Mouse (Mus musculus) kidney, postnatal 0 days (tissue): ENCODE data around the gene Foxa1. TPM values are rescaled to one million over a fixed set of nuclear protein-coding genes. Genes with fewer than 3 reads are reported as not detected.
A peak's percentile ranks its signal among the peaks of the same experiment; 100 is the strongest.

Source experiments
- ATAC-seq: fragments of 200-750 bp; cut with Nextera tagmentation; replicated peaks from 2 replicates; pipeline ENCODE4 v1.8.0; 2017; ENCODE audit warnings: low read depth, moderate number of reproducible peaks, moderate TSS enrichment, moderate library complexity; ENCODE audit not compliant: low FRiP score
- DNase-seq: peaks from one replicate; pipeline ENCODE4 v3.0.0-alpha.2; 2016; ENCODE audit warnings: low spot score
- H3K27ac ChIP-seq: fragments of 300-500 bp; sonication (generic); 2 replicates; pipeline ENCODE4 v1.5.1; 2014; ENCODE audit warnings: mild to moderate bottlenecking
- H3K27me3 ChIP-seq: fragments of 300-500 bp; sonication (generic); 2 replicates; pipeline ENCODE4 v1.6.1; 2014; ENCODE audit warnings: low read length, mixed read lengths; ENCODE audit not compliant: insufficient read depth
- H3K36me3 ChIP-seq: fragments of 300-500 bp; sonication (generic); 2 replicates; pipeline ENCODE4 v1.6.1; 2014; ENCODE audit warnings: low read length, mixed read lengths; ENCODE audit not compliant: insufficient read depth
- H3K4me1 ChIP-seq: fragments of 300-500 bp; sonication (generic); replicated peaks from 2 replicates; pipeline ENCODE4 v1.6.1; 2014; ENCODE audit warnings: antibody characterized with exemption, low read length, mixed read lengths; ENCODE audit not compliant: insufficient read depth
- H3K4me2 ChIP-seq: fragments of 300-500 bp; sonication (generic); 2 replicates; pipeline ENCODE4 v1.6.1; 2014; ENCODE audit warnings: mild to moderate bottlenecking, low read length, moderate library complexity, mixed read lengths
- H3K4me3 ChIP-seq: fragments of 300-500 bp; sonication (generic); replicated peaks from 2 replicates; pipeline ENCODE4 v1.5.1; 2014; ENCODE audit warnings: low read depth, low read length
- H3K9ac ChIP-seq: fragments of 300-500 bp; sonication (generic); 2 replicates; pipeline ENCODE4 v1.6.1; 2014; ENCODE audit warnings: low read depth, low read length
- H3K9me3 ChIP-seq: fragments of 300-500 bp; sonication (generic); replicated peaks from 2 replicates; pipeline ENCODE4 v1.6.1; 2016; ENCODE audit warnings: low read length, inconsistent platforms, mixed read lengths
- CTCF ChIP-seq: IDR thresholded peaks from 2 replicates; pipeline ENCODE4 v1.5.1; 2016; ENCODE audit warnings: antibody characterized with exemption, low read depth, mild to moderate bottlenecking, moderate library complexity
- WGBS: fragments of 180-500 bp; shearing (Covaris S2); extraction: QIAGEN DNeasy Blood & Tissue Kit; methylation state at CpG from one replicate; pipeline ENCODE4 v1.1.7; 2014; 5-methylcytosine and 5-hydroxymethylcytosine counted together
- polyA plus RNA-seq: library from polyadenylated mRNA; unstranded; fragments of >200 nt; fragmentation: Nextera tagmentation; extraction: Ambion mirVana; gene quantifications from 2 replicates; pipeline ENCODE4 v1.2.1, GENCODE M21; 2015

Gene Foxa1
- polyA plus RNA-seq, 1 experiment from 2014 or later: 1.7 TPM

DNA sequence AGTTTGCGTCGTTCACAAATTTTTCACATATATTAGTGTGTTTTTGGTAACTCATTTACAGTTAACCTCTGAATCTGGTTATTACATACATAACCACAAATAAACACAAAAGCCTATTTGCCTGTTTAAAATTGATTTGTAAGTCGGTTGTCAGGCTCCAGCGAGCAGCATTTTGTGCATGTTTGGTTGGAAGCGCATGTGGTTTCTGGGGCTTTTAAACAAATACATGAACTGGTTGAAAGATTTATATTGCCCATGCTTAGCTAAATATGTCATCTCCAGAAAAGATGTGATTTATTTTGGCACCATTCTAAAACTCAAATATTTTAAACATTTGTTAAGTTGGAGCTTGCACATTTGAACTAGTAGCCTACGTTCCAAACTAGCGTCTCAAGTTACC lies 46.5 kb downstream of the Foxa1 start:
- DNase-seq (peak; percentile 61), ATAC-seq (no peak)
- Histone ChIP-seq H3K27ac (no peak overlapping the region), H3K9ac (no peak overlapping the region), H3K9me3 (no peaks in the 10 kb centered on the region), H3K4me3 (no peak overlapping the region), H3K27me3 (no peaks in the 10 kb centered on the region), H3K4me2 (no peak overlapping the region), H3K36me3 (no peaks in the 10 kb centered on the region), H3K4me1 (no peaks in the 10 kb centered on the region)
- TF ChIP-seq CTCF: no peak
- 46% methylated on average over 7 of the region's 7 CpGs for WGBS

DNA sequence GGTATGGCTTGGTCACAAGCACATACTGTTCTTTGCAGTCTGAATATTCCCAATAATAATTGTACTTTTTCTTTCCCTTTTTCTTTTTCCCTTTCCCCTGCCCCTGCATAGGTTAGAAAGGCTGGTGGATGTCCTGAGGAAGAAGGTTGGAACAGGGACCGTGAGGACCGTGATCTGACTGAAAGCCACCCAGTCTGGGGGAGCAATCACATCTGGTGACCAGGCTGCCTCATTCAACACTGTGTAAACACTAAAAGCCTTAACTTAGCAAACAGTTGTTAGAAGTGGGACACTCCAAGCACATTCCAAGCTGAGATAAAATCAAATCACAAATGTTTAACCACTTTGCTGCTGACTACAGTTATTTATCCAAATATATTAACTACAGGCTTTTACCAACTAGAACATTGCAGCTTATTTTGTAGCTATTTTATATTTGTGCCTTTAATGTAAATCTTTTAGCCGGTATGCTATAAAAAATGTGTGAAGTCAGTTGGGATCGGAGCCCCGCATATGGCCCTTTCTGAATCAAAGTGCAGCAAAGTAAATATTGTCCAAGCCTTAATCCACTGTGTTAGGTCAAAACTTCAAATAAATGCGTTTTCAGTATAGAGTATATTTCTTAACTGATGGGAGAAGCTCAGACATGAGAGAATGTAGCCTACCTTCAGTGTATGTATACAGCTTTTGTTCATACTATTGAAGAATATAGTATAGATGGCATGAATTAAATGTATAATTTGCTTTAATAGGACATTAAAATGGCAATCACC lies 50.2 kb downstream of the Foxa1 start:
- 42% methylated on average over 6 of the region's 6 CpGs for WGBS
- Histone ChIP-seq H3K9ac (no peak overlapping the region), H3K36me3 (no peaks in the 10 kb centered on the region), H3K27ac (no peak overlapping the region), H3K4me2 (no peak overlapping the region), H3K27me3 (no peaks in the 10 kb centered on the region), H3K4me3 (no peak overlapping the region), H3K4me1 (no peaks in the 10 kb centered on the region), H3K9me3 (no peaks in the 10 kb centered on the region)
- TF ChIP-seq CTCF: no peak
- peak; percentile 42 for DNase-seq
- no peak for ATAC-seq

Other genes starting within 250 kb of the Foxa1 start
- 0.09 and 0.18 TPM in 2 replicates for gene Ttc6, start 17.2 kb upstream of the Foxa1 start, polyA plus RNA-seq